Mouse (Mus musculus) telencephalon, adult 2 months (tissue): ENCODE measurements around the gene Fbrs.
"Not testable (repeated sequence)": the region's sequence is repeated elsewhere in the genome, so short reads cannot be mapped to it uniquely, and the experiment has no call there.

Experiments
- DNase-seq: peaks from one replicate; pipeline ENCODE4 v3.0.0-alpha.2; 2011; ENCODE audit warnings: low read depth, low spot score

Gene Fbrs

DNA sequence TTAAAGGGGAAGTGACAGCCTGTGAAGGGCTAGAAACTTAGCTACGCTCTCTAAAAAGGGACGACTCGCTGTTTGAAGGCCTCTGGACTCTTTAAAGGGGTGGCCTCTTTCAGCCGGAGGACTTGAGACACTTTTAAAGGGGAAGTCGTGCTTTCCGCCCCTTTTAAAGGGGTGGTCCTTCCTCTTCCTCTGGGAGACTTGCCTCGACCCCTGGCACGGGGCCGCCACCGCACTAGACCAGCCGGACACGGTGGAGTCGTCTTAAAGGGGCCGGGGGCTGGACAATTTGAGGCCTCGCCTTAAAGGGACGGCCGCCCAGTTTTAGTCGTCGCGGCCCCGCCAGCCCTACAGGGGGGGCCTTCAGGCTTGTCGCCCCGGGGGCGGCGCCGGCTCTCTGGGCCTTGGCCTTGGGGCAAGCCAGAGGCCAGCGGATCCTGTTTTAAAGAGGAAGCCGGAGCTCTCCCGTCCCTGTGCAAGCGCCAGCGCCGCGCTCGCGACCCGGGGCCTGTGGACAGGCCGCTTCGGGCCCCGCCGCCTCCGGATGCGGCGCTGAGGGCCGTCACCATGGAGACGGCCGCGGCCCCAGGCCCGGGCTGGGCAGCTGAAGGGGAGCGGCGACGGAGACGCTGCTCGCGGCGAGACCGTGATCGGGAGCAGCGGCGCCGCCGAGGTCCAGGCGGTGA lies at the start of gene Fbrs:
Gene Fbrs (plus strand): TSS at position 565 of the 683 bp plus-strand sequence.
- DNase-seq = peak; percentile 98

DNA sequence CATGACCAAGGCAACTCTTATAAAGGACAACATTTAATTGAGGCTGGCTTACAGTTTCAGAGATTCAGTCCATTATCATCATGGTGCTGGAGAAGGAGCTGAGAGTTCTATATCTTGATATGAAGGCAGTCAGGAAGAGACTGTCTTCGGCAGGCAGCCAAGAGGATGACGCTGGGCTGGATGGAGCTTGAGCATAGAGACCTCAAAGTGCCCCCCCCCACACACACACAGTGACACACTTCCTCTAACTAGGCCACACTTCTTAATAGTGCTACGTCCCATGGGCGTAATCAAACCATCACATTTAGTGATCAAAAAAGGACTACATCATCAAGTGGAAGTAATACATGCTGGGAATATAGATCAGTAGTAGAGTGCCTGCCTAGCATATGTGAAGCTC lies 43.8 kb upstream of the Fbrs start:
- no peak for DNase-seq

DNA sequence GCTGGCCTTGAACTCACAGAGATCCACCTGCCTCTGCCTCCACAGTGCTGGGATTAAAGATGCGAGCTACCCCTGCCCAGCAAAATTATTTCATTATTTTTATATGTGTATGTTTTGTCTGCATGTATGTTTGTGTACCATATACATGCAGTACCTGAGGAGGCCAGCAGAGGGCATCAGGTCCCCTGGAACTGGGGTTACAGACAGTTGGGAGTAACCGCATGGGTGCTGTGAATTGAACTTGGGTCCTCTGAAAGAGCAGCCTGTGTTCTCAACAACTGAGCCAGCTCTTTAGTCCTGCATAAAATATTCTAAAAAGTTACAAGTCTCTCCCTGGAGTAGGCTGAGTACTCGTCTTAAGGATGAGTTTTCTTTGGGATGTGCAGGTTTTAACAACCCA lies 41.3 kb upstream of the Fbrs start:
- DNase-seq = no peak

DNA sequence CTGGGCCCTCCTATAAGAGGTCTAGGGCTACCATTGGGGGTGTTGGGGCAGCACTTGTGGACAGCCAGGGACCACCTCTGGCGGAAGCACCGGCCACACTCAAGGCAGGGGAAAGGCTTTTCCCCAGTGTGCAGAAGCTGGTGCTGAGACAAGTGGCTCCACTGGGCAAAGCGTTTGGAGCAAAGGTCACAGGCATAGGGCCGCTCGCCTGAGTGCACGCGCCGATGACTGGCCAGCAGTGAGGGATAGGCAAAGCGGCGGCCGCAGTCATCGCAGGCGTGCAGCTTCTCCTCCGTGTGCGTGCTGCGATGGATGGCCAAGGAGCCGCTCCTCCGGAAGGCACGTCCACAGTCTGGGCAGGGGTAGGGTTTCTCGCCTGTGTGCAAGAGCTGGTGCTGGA lies 35.0 kb upstream of the Fbrs start:
- no peak for DNase-seq

DNA sequence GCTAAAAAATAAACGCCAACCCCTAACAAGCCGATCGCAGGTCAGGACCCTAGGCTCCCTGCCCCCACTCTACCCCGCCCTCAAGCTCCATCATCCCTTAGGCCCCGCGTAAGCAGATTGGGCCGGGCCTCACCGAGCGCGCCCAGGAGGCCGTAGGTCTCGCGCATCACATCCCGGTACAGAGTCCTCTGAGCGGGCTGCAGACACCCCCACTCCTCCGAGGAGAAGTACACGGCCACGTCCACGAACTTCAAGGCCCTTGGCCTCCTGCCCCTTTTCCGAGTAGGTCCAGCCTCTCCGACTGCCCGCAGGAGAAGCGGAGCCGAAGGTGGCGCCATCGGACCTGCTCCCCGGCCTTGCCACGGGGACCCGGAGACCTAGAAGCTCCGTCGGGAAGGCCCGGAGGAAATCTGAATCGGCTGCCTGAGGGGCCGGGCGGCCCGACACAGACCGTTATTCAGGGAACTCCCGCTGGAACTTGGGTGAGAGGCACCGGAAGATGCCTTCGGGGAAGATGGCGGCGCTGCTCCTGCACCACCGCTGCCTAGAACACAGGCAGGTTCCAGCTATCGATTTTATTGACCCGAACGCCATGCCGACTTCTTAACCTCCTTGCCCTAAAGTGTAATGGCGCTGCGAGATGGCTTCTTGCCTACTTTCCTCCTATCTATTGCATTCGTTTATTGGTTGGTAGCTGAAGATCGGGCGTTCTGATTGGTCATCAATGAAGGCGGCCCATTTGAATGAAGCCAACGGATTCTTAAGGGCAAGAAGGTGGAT lies 30.3 kb upstream of the Fbrs start, which contains the start of gene Zfp689:
Gene Zfp689 (minus strand): TSS at position 638 of the 780 bp plus-strand sequence.
- DNase-seq = peak; percentile 99

DNA sequence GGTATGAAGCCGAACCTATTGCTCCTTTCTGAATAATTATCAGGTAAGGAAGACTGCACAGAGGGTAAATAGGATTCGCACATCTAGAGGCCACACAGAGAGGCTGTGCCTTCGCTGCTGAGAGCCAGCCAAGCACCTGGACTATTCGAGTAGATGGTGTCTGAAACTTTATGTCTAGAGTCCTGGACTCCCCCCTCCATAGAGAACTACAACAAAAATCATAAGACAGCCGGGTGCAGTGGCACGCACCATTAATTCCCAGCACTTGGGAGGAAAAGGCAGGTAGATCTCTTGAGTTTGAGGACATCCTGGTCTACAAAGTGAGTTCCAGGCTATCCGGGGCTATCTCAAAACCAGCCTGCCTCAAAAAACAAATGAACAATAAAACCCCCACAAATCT lies 29.0 kb upstream of the Fbrs start:
- no peak for DNase-seq

DNA sequence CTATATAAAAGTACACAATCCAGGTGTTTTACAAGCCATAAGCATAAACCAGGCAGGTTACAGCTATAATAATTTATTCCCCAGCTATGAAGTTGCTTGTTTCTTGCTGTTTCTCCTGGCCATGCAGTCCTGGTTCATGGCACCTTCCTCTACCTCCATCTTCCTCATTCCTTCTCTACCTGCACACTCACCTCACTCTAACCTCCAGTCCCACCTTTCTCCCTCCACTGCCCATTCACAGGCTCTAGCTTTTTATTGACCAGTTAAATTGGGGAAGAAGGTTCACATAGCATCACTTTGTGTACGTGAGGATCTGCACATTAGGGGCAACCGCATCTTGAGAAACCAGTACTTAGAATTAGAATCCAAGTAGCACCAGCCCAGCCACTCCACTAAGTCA lies 25.9 kb upstream of the Fbrs start:
- no peak for DNase-seq

DNA sequence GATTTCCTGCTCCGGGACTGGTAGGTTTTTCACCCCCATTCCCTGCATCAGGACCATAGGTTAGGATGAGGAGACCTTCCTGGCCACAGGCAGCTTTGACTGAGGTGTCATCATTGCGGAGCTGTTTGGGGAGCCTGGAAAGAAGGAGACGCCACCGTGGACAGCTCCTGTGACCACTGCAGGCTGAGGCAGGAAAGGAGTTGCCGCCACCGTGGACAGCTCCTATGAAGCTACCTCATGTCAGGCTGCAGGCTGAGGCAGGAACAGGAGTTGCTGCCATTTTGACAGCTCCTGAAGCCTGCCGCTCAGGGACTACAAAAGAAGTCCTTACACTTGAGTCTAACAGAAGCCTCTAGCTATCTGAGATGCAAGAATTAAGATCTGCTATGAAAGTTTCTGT lies 24.1 kb upstream of the Fbrs start:
- no peak for DNase-seq

DNA sequence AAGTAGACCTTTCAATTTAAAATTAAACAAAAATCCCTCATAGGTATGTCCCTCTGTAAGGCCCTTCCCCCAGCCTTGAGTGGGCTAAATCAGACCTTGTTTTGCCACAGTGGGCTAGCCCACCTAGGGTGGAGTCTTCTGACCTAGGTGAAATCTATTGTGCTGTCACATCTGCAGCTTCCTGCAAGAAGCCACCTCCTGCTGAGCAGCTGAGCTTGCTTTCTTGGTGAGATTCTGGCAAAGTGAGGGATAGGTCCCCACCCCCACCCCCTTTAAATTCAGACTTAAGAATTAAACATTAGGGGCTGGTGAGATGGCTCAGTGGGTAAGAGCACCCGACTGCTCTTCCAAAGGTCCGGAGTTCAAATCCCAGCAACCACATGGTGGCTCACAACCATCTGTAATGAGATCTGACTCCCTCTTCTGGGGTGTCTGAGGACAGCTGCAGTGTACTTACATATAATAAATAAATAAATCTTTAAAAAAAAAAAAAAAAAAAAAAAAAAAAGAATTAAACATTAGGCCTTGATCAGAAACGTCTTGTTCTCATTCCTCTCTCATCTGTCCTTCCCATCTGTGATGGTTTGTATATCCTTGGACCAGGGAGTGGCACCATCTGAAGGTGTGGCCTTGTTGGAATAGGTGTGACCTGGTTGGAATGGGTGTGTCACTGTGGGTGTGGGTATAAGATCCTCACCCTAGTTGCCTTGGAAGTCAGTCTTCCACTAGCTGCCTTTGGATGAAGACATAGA lies 20.5 kb upstream of the Fbrs start:
- DNase-seq = not testable (repeated sequence)

DNA sequence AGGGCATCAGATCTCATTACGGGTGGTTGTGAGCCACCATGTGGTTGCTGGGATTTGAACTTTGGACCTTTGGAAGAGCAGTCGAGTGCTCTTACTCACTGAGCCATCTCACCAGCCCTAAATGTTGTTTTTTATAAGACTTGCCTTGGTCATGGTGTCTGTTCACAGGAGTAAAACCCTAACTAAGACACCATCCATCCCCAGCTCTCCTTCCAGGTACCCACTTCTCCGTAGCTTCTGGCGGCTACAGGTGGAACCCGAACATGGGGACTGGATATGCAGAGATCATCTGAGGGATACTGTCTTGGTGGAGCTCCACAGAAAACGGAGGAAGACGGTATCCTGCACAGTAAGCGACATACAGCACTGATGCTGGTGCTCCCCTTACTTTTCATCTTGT lies 19.7 kb upstream of the Fbrs start, which contains the start of gene Prr14:
Gene Prr14 (plus strand): TSS at position 301 of the 400 bp plus-strand sequence.
- DNase-seq = not testable (repeated sequence)

DNA sequence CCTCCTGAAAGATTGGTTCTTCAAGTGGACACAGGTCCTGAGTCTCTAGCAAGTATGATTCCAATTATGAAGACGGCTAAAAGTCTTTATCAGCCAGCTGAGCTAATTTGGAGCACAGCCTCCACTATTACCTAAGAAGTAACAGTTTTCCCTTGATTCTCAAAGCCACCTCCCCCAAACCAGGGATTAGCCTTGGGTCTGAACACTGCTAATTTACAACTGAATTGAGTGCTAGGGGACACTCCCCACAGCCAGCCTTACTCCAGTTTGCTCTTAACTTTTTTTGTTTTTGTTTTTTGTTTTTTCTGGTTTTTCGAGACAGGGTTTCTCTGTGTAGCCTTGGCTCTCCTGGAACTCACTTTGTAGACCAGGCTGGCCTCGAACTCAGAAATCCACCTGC lies 13.8 kb upstream of the Fbrs start:
- no peak for DNase-seq

DNA sequence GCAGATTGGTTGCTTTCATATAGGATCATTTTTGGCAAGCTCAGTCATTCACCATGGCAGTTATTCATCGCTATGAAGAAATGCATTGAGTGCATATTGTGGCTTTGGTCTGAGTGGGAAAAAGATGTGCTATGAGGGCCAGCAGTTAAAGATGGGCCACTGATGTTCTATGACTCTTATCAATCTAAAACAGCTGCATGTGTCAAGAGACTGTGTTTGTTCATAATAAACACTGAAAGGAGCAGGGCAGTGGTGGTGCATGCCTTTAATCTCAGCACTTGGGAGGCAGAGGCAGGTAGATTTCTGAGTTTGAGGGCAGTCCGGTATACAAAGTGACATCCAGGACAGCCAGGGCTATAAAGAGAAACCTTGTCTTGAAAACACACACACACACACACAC lies 13.3 kb upstream of the Fbrs start:
- not testable (repeated sequence) for DNase-seq

DNA sequence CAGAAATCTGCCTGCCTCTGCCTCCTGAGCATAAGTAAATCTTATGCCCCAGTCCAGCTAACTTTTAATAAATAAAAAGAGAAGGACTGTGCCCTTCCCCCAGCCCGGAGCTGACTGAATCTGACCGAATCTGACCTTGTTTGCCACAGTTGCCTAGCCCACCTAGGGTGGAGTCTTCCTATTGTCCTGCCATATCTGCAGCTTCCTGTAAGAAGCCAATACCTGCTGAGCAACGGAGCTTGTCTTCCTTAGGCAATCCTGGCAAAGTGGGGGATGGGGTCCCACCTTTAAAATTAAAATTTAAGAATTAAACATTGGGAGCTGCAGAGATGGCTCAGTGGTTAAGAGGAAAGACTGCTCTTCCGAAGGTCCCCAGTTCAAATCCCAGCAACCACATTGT lies 12.4 kb upstream of the Fbrs start:
- no peak for DNase-seq

DNA sequence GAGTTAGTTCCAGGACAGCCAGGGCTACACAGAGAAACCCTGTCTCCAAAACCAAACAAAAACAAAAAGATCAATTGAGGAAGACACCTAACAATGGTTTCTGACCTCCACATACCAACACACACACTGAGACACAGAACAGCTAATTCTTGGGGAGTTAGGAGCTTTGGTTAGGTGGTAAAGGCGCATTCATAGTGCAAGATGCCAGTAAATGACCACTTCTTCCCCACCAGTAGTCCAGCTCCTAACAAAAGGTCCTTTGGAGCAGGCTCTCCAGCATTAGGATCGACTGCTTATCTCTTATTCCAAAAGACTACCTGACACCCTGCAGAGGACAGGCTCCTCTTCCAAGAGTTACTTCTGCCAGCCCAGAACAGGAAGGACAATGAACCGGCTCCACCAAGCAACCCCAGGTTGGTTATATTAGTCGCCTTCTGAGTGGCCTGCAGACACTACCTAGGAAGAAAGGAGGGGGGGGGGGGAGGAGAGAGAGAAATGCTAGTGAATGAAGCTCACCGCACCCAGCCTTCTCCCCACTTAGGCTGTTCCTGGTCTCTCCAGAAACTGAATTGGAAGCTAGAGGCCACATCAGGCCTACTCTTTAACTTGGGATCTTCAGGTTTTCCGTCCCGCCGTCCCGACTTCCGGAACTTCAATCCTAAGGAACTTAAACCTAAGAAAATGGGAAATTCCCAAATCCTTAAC lies 8.8 kb upstream of the Fbrs start:
- no peak for DNase-seq

DNA sequence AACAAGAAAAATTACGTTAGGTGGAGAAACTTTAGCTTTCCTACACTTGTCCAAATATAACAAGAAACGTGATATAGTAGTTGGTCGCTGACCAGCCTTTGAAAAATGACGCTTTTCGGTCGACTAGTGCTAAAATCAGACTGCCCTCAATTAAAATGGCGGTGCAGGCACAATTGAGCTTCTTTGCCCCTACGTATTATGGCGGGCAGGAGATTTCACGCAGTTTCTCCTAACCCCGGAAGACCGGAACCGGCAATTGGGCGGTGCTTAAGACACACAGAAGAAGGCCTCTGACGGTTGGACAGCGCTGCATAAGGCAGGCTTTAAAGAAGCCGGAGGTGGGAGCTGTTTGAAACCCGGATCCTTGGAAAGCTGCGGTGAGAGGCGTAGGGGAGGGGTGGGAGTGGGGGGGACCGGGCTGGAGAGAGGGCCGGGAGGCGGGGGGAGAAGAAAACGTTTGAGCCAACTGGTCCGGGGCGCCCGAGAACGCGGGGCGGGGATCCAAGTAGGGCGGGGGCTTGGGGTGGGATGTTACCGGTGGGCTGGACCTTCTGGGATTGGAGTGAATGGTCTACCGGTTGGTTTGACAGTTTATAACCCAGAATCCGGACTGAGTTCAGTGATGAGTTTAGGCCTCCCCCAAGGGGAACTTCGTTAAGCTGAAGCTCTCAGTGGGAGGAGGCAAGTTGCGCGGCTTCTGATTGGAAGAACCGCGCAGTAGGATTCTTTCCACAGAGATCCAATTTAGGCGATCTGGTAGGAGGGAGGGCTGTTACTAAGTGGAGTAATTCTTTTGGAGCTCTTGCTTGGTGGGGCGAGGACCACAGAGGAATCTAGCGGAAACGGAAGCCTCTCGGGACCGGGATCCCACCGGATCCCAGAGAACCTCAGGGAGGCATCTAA lies 8.0 kb upstream of the Fbrs start:
- peak; percentile 99 for DNase-seq

DNA sequence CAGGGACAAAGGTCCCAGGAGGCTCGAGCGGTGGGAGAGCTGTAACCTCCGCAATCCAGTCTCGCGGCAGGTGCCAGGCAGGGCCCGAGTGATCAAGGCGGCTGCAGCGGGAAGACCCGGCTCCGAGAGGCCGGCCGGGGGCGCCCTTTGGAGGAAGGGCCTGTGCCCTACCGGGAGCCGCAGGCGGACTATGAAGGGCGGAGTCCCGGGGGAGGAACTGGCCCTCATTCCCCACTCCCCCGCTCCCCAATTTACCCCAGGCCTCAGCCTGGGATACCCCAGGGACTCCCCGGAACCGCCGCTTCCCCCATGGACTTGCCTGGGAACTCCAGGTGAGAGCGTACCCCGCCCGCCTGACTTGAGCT lies 7.4 kb upstream of the Fbrs start:
- DNase-seq = no peak

DNA sequence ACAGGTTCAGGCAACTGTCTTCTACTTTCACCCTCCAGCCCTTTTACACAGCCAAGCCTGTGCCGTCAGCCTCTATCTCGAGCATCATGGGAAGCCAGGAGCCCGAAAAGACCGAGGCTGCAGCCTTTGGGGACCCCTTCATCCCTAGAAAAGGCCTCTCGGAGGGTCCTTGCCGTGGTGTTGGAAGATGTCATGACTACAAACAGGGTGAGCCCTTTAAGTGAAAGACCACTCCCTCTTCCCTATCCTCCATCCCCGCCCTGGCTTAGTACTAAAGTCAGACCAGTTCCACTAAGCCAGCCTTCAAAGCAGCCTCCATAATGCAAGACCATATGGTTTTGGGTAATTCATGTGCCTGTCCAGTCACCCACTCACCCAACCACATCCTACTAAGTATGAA lies 6.9 kb upstream of the Fbrs start:
- no peak for DNase-seq

DNA sequence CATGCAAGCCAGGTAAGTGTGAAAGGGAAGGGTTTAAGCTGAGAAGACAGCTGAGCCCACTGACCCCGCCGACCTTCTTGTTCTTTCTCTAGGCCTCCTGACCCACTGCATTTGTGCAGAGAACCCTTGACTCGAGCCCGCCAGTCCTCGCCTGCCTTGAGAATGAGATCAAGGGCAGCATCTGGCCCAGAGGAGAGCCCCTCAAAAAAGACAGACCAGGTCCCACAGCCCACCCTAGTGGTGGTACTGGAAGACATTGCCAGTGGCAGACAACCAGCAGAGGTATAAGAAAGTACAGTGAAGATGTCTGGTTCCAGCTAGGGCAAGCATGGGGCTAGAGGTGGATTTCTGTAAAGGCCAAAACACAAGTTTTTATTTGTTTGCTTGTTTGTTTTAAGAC lies 5.3 kb upstream of the Fbrs start:
- no peak for DNase-seq

DNA sequence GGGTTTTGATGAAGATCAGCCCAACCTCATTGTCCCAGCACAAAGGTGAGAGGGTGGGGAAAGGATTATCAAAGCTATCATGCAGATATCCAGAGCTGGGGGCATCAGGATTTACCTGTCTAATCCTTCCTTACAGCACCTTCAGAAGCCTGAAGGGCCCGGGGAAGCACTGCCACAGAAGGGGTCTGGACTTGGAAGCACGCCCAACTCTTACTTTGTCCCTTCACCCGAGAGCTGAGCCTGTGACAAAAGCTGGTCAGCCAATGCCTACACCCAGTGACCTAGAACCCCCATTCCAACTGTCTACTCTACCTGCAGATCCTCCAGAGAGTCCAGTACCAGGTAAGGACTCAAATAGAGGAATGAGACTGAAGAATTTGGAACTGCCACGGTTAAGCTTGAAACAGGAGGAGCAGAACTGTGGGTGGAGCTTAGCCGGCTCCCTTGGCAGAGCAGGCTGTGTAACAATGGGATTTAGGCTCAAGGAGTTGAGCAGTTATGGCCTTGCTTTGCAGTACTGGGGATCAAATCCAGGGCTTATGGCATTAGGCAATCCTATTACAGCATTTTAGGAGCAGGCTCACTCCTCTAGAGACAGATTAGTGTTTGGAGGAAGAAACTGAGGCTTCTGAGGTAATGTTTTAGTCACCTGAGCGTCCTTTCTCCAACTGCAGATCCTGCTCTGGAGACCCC lies 4.5 kb upstream of the Fbrs start:
- no peak for DNase-seq

DNA sequence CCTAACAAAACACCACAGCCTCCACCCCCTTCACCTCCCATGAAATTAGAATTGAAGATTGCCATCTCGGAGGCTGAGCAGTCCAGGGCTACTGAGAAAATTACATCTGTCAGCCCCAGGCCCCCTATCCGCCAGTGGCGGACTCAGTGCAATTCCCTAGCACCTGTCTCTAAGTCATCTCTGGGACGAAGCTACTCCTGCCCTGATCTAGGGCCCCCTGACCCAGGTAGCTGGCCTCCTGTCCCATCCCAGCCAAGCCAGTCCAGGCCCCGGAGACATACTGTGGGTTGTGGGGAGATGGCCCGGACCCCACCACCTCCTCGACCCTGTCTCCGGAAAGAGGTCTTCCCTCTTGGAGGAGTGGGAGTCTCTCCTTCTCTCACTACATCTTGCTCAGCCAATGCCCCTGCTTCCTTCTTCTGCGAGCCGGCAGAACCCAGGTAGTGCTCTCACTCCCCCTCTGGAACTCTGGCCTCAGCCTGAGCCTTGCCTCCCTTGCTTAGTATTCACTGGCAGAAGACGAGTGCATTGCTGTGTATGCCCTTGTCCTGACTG lies 3.7 kb upstream of the Fbrs start:
- no peak for DNase-seq
